9 mouse cellular contexts compared by ENCODE assay signal in genomic region chr2:84740608-84741333, GRCm38 (mm10). TPM values are rescaled to one million over a fixed set of nuclear protein-coding genes. Genes with fewer than 3 reads are reported as not detected.
DNase-seq lines count a peak whose midpoint lies in the region; ATAC-seq lines count a peak whose summit lies in the region.
"Had no signal": no experiment of that assay in that cellular context is flagged by ENCODE, and none has a peak within 500 bp of the region (broad histone marks: within the 10 kb centered on the region; RNA-seq: fewer than 3 reads in every experiment).

No protein-coding gene starts in this region.

- H3K4me1 ChIP-seq in heart, embryonic 14.5 days (ENCODE audit: control insufficient read depth in 2 of 2, insufficient read depth in 2 of 2, low read length in 2 of 2): peaks cover 32 to 62% of the 10 kb centered on the region in 2 experiments
- H3K4me1 ChIP-seq in midbrain, embryonic 15.5 days: peaks cover 76% of the 10 kb centered on the region

- peak overlapping the region; percentile 88 for H3K4me2 ChIP-seq in heart, embryonic 14.5 days (ENCODE audit: low read length)
- H3K4me2 ChIP-seq in midbrain, embryonic 15.5 days: peak overlapping the region; percentile 94

- H3K9me3 ChIP-seq in heart, embryonic 14.5 days (ENCODE audit: control insufficient read depth, low read length): no peaks in the 10 kb centered on the region
- H3K9me3 ChIP-seq in midbrain, embryonic 15.5 days: no peaks in the 10 kb centered on the region

- H3K4me3 ChIP-seq in heart, embryonic 14.5 days (ENCODE audit: control insufficient read depth in 1 of 2, insufficient read depth in 1 of 2, low read depth in 1 of 2, low read length in 2 of 2): peak overlapping the region; percentile 0 to 10; a peak in 1 of 4 replicates
- H3K4me3 ChIP-seq in midbrain, embryonic 15.5 days: no peak overlapping the region

- 0 out of 4 replicates have a peak overlapping the region, but pooled peaks of 1 of the 2 experiments have one; percentile 25 for H3K27ac ChIP-seq in heart, embryonic 14.5 days (replicated peaks in 1 of 2; ENCODE audit: control insufficient read depth in 1 of 2, insufficient read depth in 1 of 2, low read depth in 2 of 2, low read length in 2 of 2)
- peak overlapping the region; percentile 32; the same call in 1 of the 2 replicates for H3K27ac ChIP-seq in midbrain, embryonic 15.5 days

- no peak for ATAC-seq in heart, embryonic 14.5 days (ENCODE audit: insufficient number of reproducible peaks, insufficient read depth, low FRiP score, low read depth)
- ATAC-seq in midbrain, embryonic 15.5 days (replicated peaks): no peak
- ATAC-seq: Patski had no signal

- peaks cover 9% of the 10 kb centered on the region; the same call in 1 of the 2 replicates for H3K36me3 ChIP-seq in heart, embryonic 14.5 days (ENCODE audit: control insufficient read depth, insufficient read depth, low read length)
- H3K36me3 ChIP-seq in midbrain, embryonic 15.5 days (replicated peaks): no peaks in the 10 kb centered on the region

- 71% methylated on average over 15 of the region's 15 CpGs for WGBS in heart, embryonic 14.5 days
- 69% methylated on average over 15 of the region's 15 CpGs for WGBS in midbrain, embryonic 15.5 days

- peak; percentile 88 for DNase-seq in heart, adult 11 months
- no peak for DNase-seq in heart, adult 8-10 months (ENCODE audit: low spot score)
- DNase-seq in ZHBTc4 (ENCODE audit: low read depth, low spot score): peak; percentile 79
- DNase-seq in kidney, postnatal 4 days: peak; percentile 46 to 62
- DNase-seq in right cerebral cortex, postnatal 14 days: no peak
- no peak for DNase-seq in layer of hippocampus, adult 8-10 months (ENCODE audit: low spot score in 2 of 2)

- H3K27me3 ChIP-seq in heart, embryonic 14.5 days (ENCODE audit: control insufficient read depth, insufficient read depth, low read length): no peaks in the 10 kb centered on the region
- no peaks in the 10 kb centered on the region for H3K27me3 ChIP-seq in midbrain, embryonic 15.5 days (replicated peaks)
- H3K27me3 ChIP-seq: Patski had no signal

- H3K9ac ChIP-seq in heart, embryonic 14.5 days (ENCODE audit: low read length): peak overlapping the region; percentile 96; the same call in 1 of the 2 replicates
- H3K9ac ChIP-seq in midbrain, embryonic 15.5 days: no peak overlapping the region

RNA-seq across cellular contexts. Expression of gene Gm19426, which starts 2.7 kb away (rescaled TPM):
- total RNA-seq in heart, adult 8-10 months (2022): 1 to 10 TPM; 1.2 to 1.8 (median 1.4) TPM
- polyA plus RNA-seq in heart, embryonic 14.5 days (2014; fragmentation: Nextera tagmentation; extraction: Ambion mirVana): 4.4 and 4.5 TPM in 2 replicates
- polyA plus RNA-seq in midbrain, embryonic 15.5 days (2015; fragmentation: Nextera tagmentation; extraction: Ambion mirVana): 3.6 and 4.6 TPM in 2 replicates
- 1 to 10 TPM; 1.9 to 4.2 (median 2.5) TPM for total RNA-seq in layer of hippocampus, adult 8-10 months (2022)

RNA-seq across cellular contexts. Expression of gene Ypel4, which starts 6.9 kb away (rescaled TPM):
- total RNA-seq in heart, adult 8-10 months (2022): under 1 TPM; 0.46 to 0.84 (median 0.50) TPM
- 3.5 and 4.5 TPM in 2 replicates for polyA plus RNA-seq in heart, embryonic 14.5 days (2014; fragmentation: Nextera tagmentation; extraction: Ambion mirVana)
- polyA plus RNA-seq in midbrain, embryonic 15.5 days (2015; fragmentation: Nextera tagmentation; extraction: Ambion mirVana): 27.5 and 28.0 TPM in 2 replicates
- 100 to 1,000 TPM in 1 of 4 experiments, 10 to 100 TPM in 3; 68.7 to 105 (median 85.1) TPM for total RNA-seq in layer of hippocampus, adult 8-10 months (2022)

RNA-seq across cellular contexts. Expression of gene Clp1, which starts 13.6 kb away (rescaled TPM):
- 1 to 10 TPM; 4.0 to 6.5 (median 4.6) TPM for total RNA-seq in heart, adult 8-10 months (2022)
- polyA plus RNA-seq in heart, embryonic 14.5 days (2014; fragmentation: Nextera tagmentation; extraction: Ambion mirVana): 14.3 and 16.9 TPM in 2 replicates
- 24.4 and 25.2 TPM in 2 replicates for polyA plus RNA-seq in midbrain, embryonic 15.5 days (2015; fragmentation: Nextera tagmentation; extraction: Ambion mirVana)
- total RNA-seq in layer of hippocampus, adult 8-10 months (2022): 10 to 100 TPM in 1 of 4 experiments, 1 to 10 TPM in 3; 7.4 to 10.4 (median 8.5) TPM

RNA-seq across cellular contexts. Expression of gene Zdhhc5, which starts 25.8 kb away (rescaled TPM):
- total RNA-seq in heart, adult 8-10 months (2022): 10 to 100 TPM; 59.4 to 67.2 (median 63.7) TPM
- polyA plus RNA-seq in heart, embryonic 14.5 days (2014; fragmentation: Nextera tagmentation; extraction: Ambion mirVana): 26.4 and 27.1 TPM in 2 replicates
- polyA plus RNA-seq in midbrain, embryonic 15.5 days (2015; fragmentation: Nextera tagmentation; extraction: Ambion mirVana): 19.0 and 19.9 TPM in 2 replicates
- 10 to 100 TPM; 34.5 to 41.7 (median 36.3) TPM for total RNA-seq in layer of hippocampus, adult 8-10 months (2022)

RNA-seq across cellular contexts. Expression of gene Serping1, which starts 34.5 kb away (rescaled TPM):
- 10 to 100 TPM; 58.4 to 76.5 (median 69.2) TPM for total RNA-seq in heart, adult 8-10 months (2022)
- 37.9 and 46.6 TPM in 2 replicates for polyA plus RNA-seq in heart, embryonic 14.5 days (2014; fragmentation: Nextera tagmentation; extraction: Ambion mirVana)
- polyA plus RNA-seq in midbrain, embryonic 15.5 days (2015; fragmentation: Nextera tagmentation; extraction: Ambion mirVana): 32.9 and 37.0 TPM in 2 replicates
- 10 to 100 TPM in 2 of 4 experiments, 1 to 10 TPM in 2; 6.2 to 16.4 (median 10.8) TPM for total RNA-seq in layer of hippocampus, adult 8-10 months (2022)

Comparison
In these comparisons a context has a peak if more than half of its experiments do, and no peak if none do; other contexts are left out.
1. DNase-seq: peak in heart, adult 11 months (single experiment), ZHBTc4 (single experiment) and kidney, postnatal 4 days (2 of 2); none in heart, adult 8-10 months (single experiment), right cerebral cortex, postnatal 14 days (single experiment) and layer of hippocampus, adult 8-10 months (0 of 2).
2. RNA of gene Ypel4, which starts 6.9 kb away (total RNA-seq): 68.7 to 105 TPM in layer of hippocampus, adult 8-10 months; 0.46 to 0.84 TPM in heart, adult 8-10 months; every median in the first group is over 10 times any median in the second.